Mouse (Mus musculus): Measurements from ENCODE around the gene Zcchc24. TPM values are rescaled to one million over a fixed set of nuclear protein-coding genes. Genes with fewer than 3 reads are reported as not detected.
A peak's percentile ranks its signal among the peaks of the same experiment; 100 is the strongest.

Zcchc24 gene
- polyA plus RNA-seq, 1 experiment from 2014 or later, result 29.5 TPM

DNA sequence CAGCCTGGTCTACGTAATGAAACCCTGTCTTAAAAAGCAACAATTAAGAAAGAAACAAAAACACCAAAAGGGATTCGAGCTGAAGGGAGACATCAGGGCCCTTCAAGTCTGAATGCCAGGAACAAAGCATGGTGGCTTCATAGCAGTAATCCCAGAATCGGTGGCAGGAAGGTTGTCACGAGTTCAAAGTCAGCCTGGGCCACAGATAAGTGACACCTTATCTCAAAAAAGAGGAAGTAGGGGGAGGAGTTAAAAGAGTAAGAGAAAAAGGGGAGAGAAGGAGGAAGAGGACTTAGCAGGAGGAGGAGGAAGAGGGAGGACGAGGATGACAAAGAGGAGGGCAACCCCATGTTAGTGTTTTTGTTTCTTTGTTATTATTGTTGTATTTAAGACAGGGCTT lies 19.4 kb upstream of the Zcchc24 start:
- no peak for ATAC-seq (ENCODE audit: insufficient number of reproducible peaks, insufficient read depth, low FRiP score, low read depth)

GRCm38 (mm10) chr14:25787387-25787910 lies 18.6 kb upstream of the Zcchc24 start:
- no peak; the same call in 1 of the 2 replicates for ATAC-seq (ENCODE audit: insufficient number of reproducible peaks, insufficient read depth, low FRiP score, low read depth)
- H3K9me3 ChIP-seq (ENCODE audit: control insufficient read depth, low read depth, low read length), result no peaks in the 10 kb centered on the region
- H3K27me3 ChIP-seq (ENCODE audit: control insufficient read depth, insufficient read depth, low read length), result no peaks in the 10 kb centered on the region
- H3K4me3 ChIP-seq (ENCODE audit: low read depth, low read length), result no peak overlapping the region
- H3K4me2 ChIP-seq (replicated peaks; ENCODE audit: low read depth, low read length), result no peak overlapping the region
- 47% methylated on average over 12 of the region's 12 CpGs for WGBS
- no peaks in the 10 kb centered on the region for H3K36me3 ChIP-seq (ENCODE audit: control insufficient read depth, insufficient read depth, low read length)
- H3K4me1 ChIP-seq (ENCODE audit: control insufficient read depth, insufficient read depth, low read length), result peaks cover 23% of the 10 kb centered on the region
- no peak overlapping the region for H3K9ac ChIP-seq (replicated peaks; ENCODE audit: low read depth, low read length)
- peak overlapping the region; percentile 90 for H3K27ac ChIP-seq (ENCODE audit: low read length)

More for the DNA sequence above, 19.4 kb upstream of the Zcchc24 start:
- no peak overlapping the region for H3K4me2 ChIP-seq (replicated peaks; ENCODE audit: low read depth, low read length)
- H3K4me3 ChIP-seq (ENCODE audit: low read depth, low read length), result no peak overlapping the region
- no peaks in the 10 kb centered on the region for H3K9me3 ChIP-seq (ENCODE audit: control insufficient read depth, low read depth, low read length)
- WGBS, result 76% methylated on average over 5 of the region's 5 CpGs
- H3K36me3 ChIP-seq (ENCODE audit: control insufficient read depth, insufficient read depth, low read length), result no peaks in the 10 kb centered on the region
- peak overlapping the region; percentile 90; the same call in 1 of the 2 replicates for H3K27ac ChIP-seq (ENCODE audit: low read length)
- H3K4me1 ChIP-seq (ENCODE audit: control insufficient read depth, insufficient read depth, low read length), result peaks cover 18% of the 10 kb centered on the region
- H3K9ac ChIP-seq (replicated peaks; ENCODE audit: low read depth, low read length), result no peak overlapping the region
- no peaks in the 10 kb centered on the region for H3K27me3 ChIP-seq (ENCODE audit: control insufficient read depth, insufficient read depth, low read length)

DNA sequence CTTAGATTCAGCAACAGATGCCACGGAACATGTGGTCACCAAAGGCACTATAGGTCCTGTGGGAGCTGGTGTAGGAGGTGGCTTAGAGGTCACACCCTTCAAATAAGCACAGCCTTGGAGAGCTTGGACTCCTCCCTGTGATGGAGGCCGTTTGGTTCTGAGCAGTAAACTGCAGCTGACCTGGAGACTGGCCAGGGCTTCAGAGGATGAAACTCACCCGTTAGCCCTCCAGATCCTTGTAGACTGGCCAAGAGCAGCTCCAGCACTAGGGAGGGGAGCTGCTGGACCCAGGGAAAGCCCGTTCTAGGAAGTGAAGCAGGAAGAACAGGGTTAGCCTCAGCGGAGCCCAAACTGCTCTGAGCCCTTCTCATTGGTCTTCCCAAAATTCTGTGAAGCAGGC lies 18.1 kb upstream of the Zcchc24 start:
- ATAC-seq (ENCODE audit: insufficient number of reproducible peaks, insufficient read depth, low FRiP score, low read depth), result peak; percentile 80
- Histone ChIP-seq H3K4me1 (ENCODE audit: control insufficient read depth, insufficient read depth, low read length) (peaks cover 24% of the 10 kb centered on the region), H3K4me2 (replicated peaks; ENCODE audit: low read depth, low read length) (no peak overlapping the region), H3K36me3 (ENCODE audit: control insufficient read depth, insufficient read depth, low read length) (no peaks in the 10 kb centered on the region), H3K9me3 (ENCODE audit: control insufficient read depth, low read depth, low read length) (no peaks in the 10 kb centered on the region), H3K4me3 (ENCODE audit: low read depth, low read length) (no peak overlapping the region), H3K27ac (ENCODE audit: low read length) (peak overlapping the region; percentile 90), H3K27me3 (ENCODE audit: control insufficient read depth, insufficient read depth, low read length) (no peaks in the 10 kb centered on the region), H3K9ac (replicated peaks; ENCODE audit: low read depth, low read length) (no peak overlapping the region)
- WGBS, result 31% methylated on average over 5 of the region's 5 CpGs

- Histone ChIP-seq H3K4me2 (replicated peaks; ENCODE audit: low read depth, low read length) (no peak overlapping the region), H3K4me3 (ENCODE audit: low read depth, low read length) (no peak overlapping the region), H3K9ac (replicated peaks; ENCODE audit: low read depth, low read length) (no peak overlapping the region), H3K27ac (ENCODE audit: low read length) (no peak overlapping the region), H3K9me3 (ENCODE audit: control insufficient read depth, low read depth, low read length) (no peaks in the 10 kb centered on the region), H3K27me3 (ENCODE audit: control insufficient read depth, insufficient read depth, low read length) (no peaks in the 10 kb centered on the region), H3K4me1 (ENCODE audit: control insufficient read depth, insufficient read depth, low read length) (peaks cover 24% of the 10 kb centered on the region), H3K36me3 (ENCODE audit: control insufficient read depth, insufficient read depth, low read length) (no peaks in the 10 kb centered on the region)
- no peak for ATAC-seq (ENCODE audit: insufficient number of reproducible peaks, insufficient read depth, low FRiP score, low read depth)
- WGBS, result 88% methylated on average over 4 of the region's 4 CpGs
Measured at GRCm38 (mm10) chr14:25785210-25785609, 16.4 kb upstream of the Zcchc24 start.

DNA sequence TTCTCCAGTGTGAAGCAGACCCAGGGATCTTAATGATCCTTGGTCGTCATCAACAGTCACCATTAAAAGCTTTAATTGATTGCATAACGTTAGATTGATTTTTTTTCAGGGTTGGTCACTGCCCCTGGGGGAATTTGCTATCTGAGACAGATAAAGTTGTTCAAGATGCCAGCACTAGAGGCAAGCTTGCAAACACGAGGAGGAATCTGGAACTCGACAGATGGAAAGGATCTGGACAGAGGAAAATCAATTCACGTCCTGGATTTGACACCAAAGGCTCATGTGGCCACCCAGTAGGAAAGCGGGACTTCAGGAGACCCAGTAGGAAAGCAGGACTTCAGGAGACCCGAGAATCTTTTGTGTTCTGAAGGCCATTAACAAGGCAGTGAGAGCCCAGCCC lies 14.4 kb upstream of the Zcchc24 start:
- Histone ChIP-seq H3K36me3 (ENCODE audit: control insufficient read depth, insufficient read depth, low read length) (no peaks in the 10 kb centered on the region), H3K9me3 (ENCODE audit: control insufficient read depth, low read depth, low read length) (no peaks in the 10 kb centered on the region), H3K27me3 (ENCODE audit: control insufficient read depth, insufficient read depth, low read length) (no peaks in the 10 kb centered on the region), H3K4me2 (replicated peaks; ENCODE audit: low read depth, low read length) (no peak overlapping the region), H3K4me1 (ENCODE audit: control insufficient read depth, insufficient read depth, low read length) (peaks cover 24% of the 10 kb centered on the region), H3K4me3 (ENCODE audit: low read depth, low read length) (no peak overlapping the region), H3K9ac (replicated peaks; ENCODE audit: low read depth, low read length) (no peak overlapping the region), H3K27ac (ENCODE audit: low read length) (peak overlapping the region; percentile 48; the same call in 1 of the 2 replicates)
- WGBS, result 21% methylated on average over 7 of the region's 7 CpGs
- no peak for ATAC-seq (ENCODE audit: insufficient number of reproducible peaks, insufficient read depth, low FRiP score, low read depth)

DNA sequence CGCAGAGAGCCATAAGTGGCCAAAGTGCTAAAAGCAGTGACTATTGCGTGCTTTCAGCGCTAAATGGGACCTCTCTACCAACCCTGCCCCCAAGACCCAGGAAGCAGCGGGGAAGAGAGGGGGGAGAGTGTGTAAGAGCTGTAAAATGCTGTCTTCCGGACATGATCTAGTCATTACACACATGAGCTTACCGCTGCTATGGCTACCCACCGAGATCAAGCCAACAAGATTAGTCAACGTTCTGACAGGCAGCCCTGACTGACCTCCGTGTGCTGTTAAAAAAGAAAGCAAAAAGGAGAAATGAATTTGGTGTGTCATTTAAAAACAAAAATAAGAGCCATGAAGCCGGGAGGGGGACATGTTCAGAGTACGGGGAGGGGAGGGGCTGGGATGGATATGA lies 11.8 kb upstream of the Zcchc24 start:
- no peaks in the 10 kb centered on the region for H3K9me3 ChIP-seq (ENCODE audit: control insufficient read depth, low read depth, low read length)
- 59% methylated on average over 11 of the region's 11 CpGs for WGBS

GRCm38 (mm10) chr14:25776294-25776693 lies 7.5 kb upstream of the Zcchc24 start:
- no peak overlapping the region for H3K9ac ChIP-seq (replicated peaks; ENCODE audit: low read depth, low read length)
- H3K27me3 ChIP-seq (ENCODE audit: control insufficient read depth, insufficient read depth, low read length), result no peaks in the 10 kb centered on the region
- no peak overlapping the region for H3K4me2 ChIP-seq (replicated peaks; ENCODE audit: low read depth, low read length)
- H3K9me3 ChIP-seq (ENCODE audit: control insufficient read depth, low read depth, low read length), result no peaks in the 10 kb centered on the region
- no peak overlapping the region for H3K27ac ChIP-seq (ENCODE audit: low read length)
- 29% methylated on average over 6 of the region's 6 CpGs for WGBS
- no peak for ATAC-seq (ENCODE audit: insufficient number of reproducible peaks, insufficient read depth, low FRiP score, low read depth)
- H3K36me3 ChIP-seq (ENCODE audit: control insufficient read depth, insufficient read depth, low read length), result no peaks in the 10 kb centered on the region
- H3K4me1 ChIP-seq (ENCODE audit: control insufficient read depth, insufficient read depth, low read length), result peaks cover 21% of the 10 kb centered on the region
- no peak overlapping the region for H3K4me3 ChIP-seq (ENCODE audit: low read depth, low read length)

More for the DNA sequence above, 11.8 kb upstream of the Zcchc24 start:
- Histone ChIP-seq H3K27ac (ENCODE audit: low read length) (no peak overlapping the region), H3K4me3 (ENCODE audit: low read depth, low read length) (no peak overlapping the region), H3K36me3 (ENCODE audit: control insufficient read depth, insufficient read depth, low read length) (no peaks in the 10 kb centered on the region), H3K9ac (replicated peaks; ENCODE audit: low read depth, low read length) (no peak overlapping the region), H3K4me2 (replicated peaks; ENCODE audit: low read depth, low read length) (no peak overlapping the region), H3K4me1 (ENCODE audit: control insufficient read depth, insufficient read depth, low read length) (peaks cover 17% of the 10 kb centered on the region), H3K27me3 (ENCODE audit: control insufficient read depth, insufficient read depth, low read length) (no peaks in the 10 kb centered on the region)
- no peak for ATAC-seq (ENCODE audit: insufficient number of reproducible peaks, insufficient read depth, low FRiP score, low read depth)

DNA sequence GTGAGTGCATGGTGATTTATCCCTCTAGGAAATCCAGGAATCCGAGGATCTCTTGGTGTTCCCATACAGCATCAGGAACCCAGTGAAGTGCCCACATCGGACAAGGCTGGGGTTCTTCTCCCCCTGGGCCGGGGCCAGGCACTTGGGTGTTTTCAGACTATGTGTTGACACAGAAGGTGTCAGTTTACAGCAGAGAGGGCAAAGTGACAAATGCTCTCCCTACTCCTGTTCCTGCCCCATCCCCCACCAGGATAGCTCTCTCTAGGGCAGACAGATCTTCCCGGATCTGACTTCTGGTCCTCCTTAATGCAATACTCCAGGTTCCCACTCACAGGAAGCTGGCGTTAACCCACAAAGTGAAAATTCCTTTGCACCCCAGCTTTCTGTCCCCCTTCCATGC lies 5.3 kb upstream of the Zcchc24 start:
- no peak overlapping the region for H3K4me3 ChIP-seq (ENCODE audit: low read depth, low read length)
- 17% methylated on average over 5 of the region's 5 CpGs for WGBS
- no peaks in the 10 kb centered on the region for H3K9me3 ChIP-seq (ENCODE audit: control insufficient read depth, low read depth, low read length)
- H3K27me3 ChIP-seq (ENCODE audit: control insufficient read depth, insufficient read depth, low read length), result no peaks in the 10 kb centered on the region
- no peak for ATAC-seq (ENCODE audit: insufficient number of reproducible peaks, insufficient read depth, low FRiP score, low read depth)
- no peak overlapping the region for H3K9ac ChIP-seq (replicated peaks; ENCODE audit: low read depth, low read length)
- H3K36me3 ChIP-seq (ENCODE audit: control insufficient read depth, insufficient read depth, low read length), result no peaks in the 10 kb centered on the region
- H3K4me2 ChIP-seq (replicated peaks; ENCODE audit: low read depth, low read length), result no peak overlapping the region
- no peak overlapping the region for H3K27ac ChIP-seq (ENCODE audit: low read length)
- peaks cover 27% of the 10 kb centered on the region for H3K4me1 ChIP-seq (ENCODE audit: control insufficient read depth, insufficient read depth, low read length)

DNA sequence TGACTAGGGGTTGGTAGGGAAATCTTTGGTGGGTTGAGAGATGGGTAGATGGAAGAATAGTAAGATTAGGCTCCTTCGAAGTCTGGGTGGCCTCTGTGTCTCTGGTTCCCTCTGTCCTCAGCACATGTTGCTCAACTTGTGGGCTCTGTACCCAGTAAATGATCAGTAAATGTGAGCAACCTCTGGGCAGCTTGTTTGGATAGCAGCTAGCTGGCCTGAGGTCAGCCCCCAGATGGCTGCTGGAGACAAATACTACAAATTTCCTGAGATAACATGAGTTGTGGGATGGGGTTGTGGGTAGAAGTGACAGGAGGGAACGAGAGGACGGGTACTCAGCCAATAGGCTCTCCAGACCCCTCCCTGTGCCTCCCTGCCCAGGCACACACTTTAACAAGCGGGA lies 4.2 kb upstream of the Zcchc24 start:
- no peak for ATAC-seq (ENCODE audit: insufficient number of reproducible peaks, insufficient read depth, low FRiP score, low read depth)
- H3K4me2 ChIP-seq (replicated peaks; ENCODE audit: low read depth, low read length), result no peak overlapping the region
- no peak overlapping the region for H3K9ac ChIP-seq (replicated peaks; ENCODE audit: low read depth, low read length)
- no peaks in the 10 kb centered on the region for H3K9me3 ChIP-seq (ENCODE audit: control insufficient read depth, low read depth, low read length)
- no peaks in the 10 kb centered on the region for H3K27me3 ChIP-seq (ENCODE audit: control insufficient read depth, insufficient read depth, low read length)
- H3K4me1 ChIP-seq (ENCODE audit: control insufficient read depth, insufficient read depth, low read length), result peaks cover 27% of the 10 kb centered on the region
- H3K27ac ChIP-seq (ENCODE audit: low read length), result no peak overlapping the region
- no peaks in the 10 kb centered on the region for H3K36me3 ChIP-seq (ENCODE audit: control insufficient read depth, insufficient read depth, low read length)
- H3K4me3 ChIP-seq (ENCODE audit: low read depth, low read length), result no peak overlapping the region
- 45% methylated on average over 4 of the region's 4 CpGs for WGBS
